Mouse (Mus musculus) small intestine, adult 2 months (tissue): ENCODE results near the gene Clba1. TPM values are rescaled to one million over a fixed set of nuclear protein-coding genes. Genes with fewer than 3 reads are reported as not detected.

Source experiments
- H3K27ac ChIP-seq: fragments of 200-500 bp; 2 replicates; pipeline ENCODE4 v1.5.1; 2012; ENCODE audit warnings: low read depth, low read length, control low read depth, inconsistent platforms; ENCODE audit not compliant: insufficient read depth
- H3K27me3 ChIP-seq: fragments of 200-500 bp; 2 replicates; pipeline ENCODE4 v1.6.1; 2012; ENCODE audit warnings: mild to moderate bottlenecking, moderate library complexity, low read length, inconsistent platforms; ENCODE audit not compliant: control insufficient read depth, insufficient read depth
- H3K36me3 ChIP-seq: fragments of 200-500 bp; 2 replicates; pipeline ENCODE4 v1.6.1; 2012; ENCODE audit warnings: mild to moderate bottlenecking, low read length, control low read depth, inconsistent platforms; ENCODE audit not compliant: control insufficient read depth, insufficient read depth
- H3K4me1 ChIP-seq: fragments of 200-500 bp; 2 replicates; pipeline ENCODE4 v1.6.1; 2012; ENCODE audit warnings: low read length, inconsistent platforms, mixed read lengths; ENCODE audit not compliant: control insufficient read depth, insufficient read depth, insufficient read length
- H3K4me3 ChIP-seq: fragments of 200-500 bp; 2 replicates; pipeline ENCODE4 v1.5.1; 2012; ENCODE audit warnings: low read depth, mild to moderate bottlenecking, control low read depth, inconsistent platforms, low read length, moderate library complexity
- CTCF ChIP-seq: fragments of 200-500 bp; IDR thresholded peaks from 2 replicates; pipeline ENCODE4 v1.5.1; 2012; ENCODE audit warnings: low read depth, mild to moderate bottlenecking, control low read depth, inconsistent platforms, low read length, moderate library complexity, mixed read lengths; ENCODE audit not compliant: insufficient replicate concordance, insufficient read length; ENCODE audit errors: extremely low read depth
- POLR2A ChIP-seq: fragments of 200-500 bp; IDR thresholded peaks from 2 replicates; pipeline ENCODE4 v1.6.1; 2012; ENCODE audit warnings: low read depth, mild to moderate bottlenecking, control low read depth, inconsistent platforms, low read length, moderate library complexity
- WGBS: fragments of 180-500 bp; shearing (Covaris S2); methylation state at CpG from one replicate; pipeline ENCODE4 v1.1.7; 2018; 5-methylcytosine and 5-hydroxymethylcytosine counted together
- polyA plus RNA-seq: library from polyadenylated mRNA; depleted of rRNA; stranded (reverse); fragments of >200 nt; gene quantifications from 2 replicates; pipeline ENCODE4 v1.2.3, GENCODE M21; 2012

Gene Clba1
- polyA plus RNA-seq, 1 experiment: 1.6 TPM

DNA sequence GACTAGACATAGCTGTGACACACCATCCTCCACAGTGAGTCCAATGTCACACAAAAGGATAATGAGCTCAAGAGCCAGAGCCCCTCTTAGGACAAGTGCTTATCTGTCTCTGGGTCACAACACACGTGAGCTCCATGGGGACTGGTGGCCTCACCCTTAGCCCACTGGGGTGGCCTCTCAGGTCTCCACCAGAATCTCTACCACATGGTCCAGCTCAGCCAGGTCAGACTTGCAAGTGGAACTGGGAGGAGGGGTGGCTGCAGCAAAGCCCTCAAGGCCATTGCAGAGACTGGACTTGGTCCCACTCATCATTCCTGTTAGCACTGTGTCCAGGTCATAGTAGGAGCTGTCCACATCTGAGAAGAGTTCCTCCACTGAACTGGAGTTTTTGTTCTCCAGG lies 12.5 kb downstream of the Clba1 start:
- Histone ChIP-seq H3K4me1 (peaks cover 7% of the 10 kb centered on the region), H3K27me3 (no peaks in the 10 kb centered on the region), H3K36me3 (peaks cover 27% of the 10 kb centered on the region), H3K4me3 (no peak overlapping the region), H3K27ac (no peak overlapping the region)
- 64% methylated on average over 1 of the region's 1 CpGs for WGBS
- TF ChIP-seq POLR2A: no peak
- TF ChIP-seq CTCF: no peak

DNA sequence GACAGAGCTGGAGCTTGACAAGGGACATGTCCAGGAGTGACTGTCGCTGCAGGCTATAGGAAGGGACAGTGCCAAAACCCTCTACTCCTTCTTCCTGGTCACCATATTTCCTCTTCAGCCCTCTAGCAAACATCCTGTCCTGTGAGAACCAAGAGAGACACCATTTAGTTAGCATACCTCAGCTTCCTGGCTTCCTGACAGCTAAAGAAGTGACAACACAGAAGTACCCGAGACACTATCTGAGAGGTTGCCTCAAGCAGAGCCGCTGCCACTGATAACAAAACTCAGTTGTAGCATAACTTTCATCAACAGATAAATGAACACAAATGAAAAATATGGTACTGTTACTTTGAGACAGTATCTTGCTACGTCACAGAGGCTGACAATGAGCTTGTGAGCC lies 13.2 kb downstream of the Clba1 start:
- TF ChIP-seq POLR2A: no peak
- no peak for TF ChIP-seq CTCF
- no peaks in the 10 kb centered on the region for H3K27me3 ChIP-seq
- peaks cover 7% of the 10 kb centered on the region for H3K4me1 ChIP-seq
- H3K27ac ChIP-seq: no peak overlapping the region
- 65% methylated on average over 4 of the region's 4 CpGs for WGBS
- H3K36me3 ChIP-seq: peaks cover 27% of the 10 kb centered on the region
- H3K4me3 ChIP-seq: no peak overlapping the region

DNA sequence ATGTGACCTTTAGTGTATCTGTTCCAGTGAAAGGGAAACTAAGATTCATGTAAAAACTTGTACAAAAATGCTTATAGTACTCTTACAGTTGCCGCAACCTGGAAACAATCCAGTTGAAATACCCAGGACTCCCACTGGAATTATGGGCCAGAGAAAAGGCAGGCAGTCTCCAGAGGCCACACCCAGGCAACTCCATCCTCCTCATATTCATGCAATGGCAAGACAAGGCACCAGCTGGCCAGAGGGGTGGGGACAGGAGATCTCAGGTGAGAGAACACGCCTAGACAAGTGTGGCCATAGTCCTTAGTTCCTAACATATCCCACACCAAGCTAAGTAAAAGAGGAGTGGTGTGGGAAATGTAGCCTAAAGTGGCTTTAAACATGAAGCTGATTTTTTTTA lies 13.9 kb downstream of the Clba1 start:
- Histone ChIP-seq H3K4me3 (no peak overlapping the region), H3K27me3 (no peaks in the 10 kb centered on the region), H3K27ac (no peak overlapping the region), H3K4me1 (peaks cover 11% of the 10 kb centered on the region), H3K36me3 (peaks cover 29% of the 10 kb centered on the region)
- WGBS: 37% methylated on average over 2 of the region's 2 CpGs
- TF ChIP-seq CTCF (no peak), POLR2A (no peak)

DNA sequence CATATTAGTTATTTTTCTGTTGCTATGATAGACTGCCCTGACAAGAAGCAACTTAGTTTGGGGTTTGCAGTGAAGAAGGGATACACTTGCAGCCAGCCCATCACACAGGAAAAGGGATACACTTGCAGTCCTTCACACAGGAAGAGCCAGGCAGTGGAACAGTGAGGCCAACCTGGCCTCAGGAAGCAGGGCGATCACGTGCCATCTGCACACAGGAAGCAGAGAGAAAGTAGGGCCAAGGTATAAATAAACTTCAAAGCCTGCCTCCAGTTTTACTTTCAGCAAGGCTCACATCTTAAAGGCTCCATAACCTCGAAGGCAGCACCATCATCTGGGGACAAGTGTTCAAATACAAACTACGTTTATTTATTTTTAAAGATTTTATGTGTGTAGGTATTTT lies 14.5 kb downstream of the Clba1 start:
- TF ChIP-seq CTCF: no peak
- no peak for TF ChIP-seq POLR2A
- Histone ChIP-seq H3K4me3 (no peak overlapping the region), H3K36me3 (peaks cover 30% of the 10 kb centered on the region), H3K4me1 (peaks cover 13% of the 10 kb centered on the region), H3K27ac (peak overlapping the region; percentile 59), H3K27me3 (no peaks in the 10 kb centered on the region)
- 33% methylated on average over 4 of the region's 4 CpGs for WGBS

DNA sequence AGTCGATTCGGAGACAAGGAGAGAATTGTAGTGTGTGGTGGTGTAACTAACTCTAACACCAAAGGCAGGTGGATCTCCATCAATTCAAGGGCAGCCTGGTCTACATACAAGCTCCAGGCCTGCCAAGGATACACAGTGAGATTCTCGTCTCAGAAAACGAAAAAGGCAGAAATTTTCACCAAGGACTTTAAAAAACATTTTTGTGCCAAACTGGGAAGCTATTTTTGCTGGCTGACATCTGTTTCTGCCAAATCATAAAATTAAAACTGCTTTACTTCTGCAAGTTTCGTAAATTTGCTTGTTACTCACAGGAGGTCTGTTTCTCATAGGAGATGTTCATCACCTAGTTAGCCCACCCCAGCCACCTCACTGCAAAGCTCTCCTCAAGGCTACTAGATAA lies 17.2 kb downstream of the Clba1 start:
- Histone ChIP-seq H3K4me1 (peaks cover 13% of the 10 kb centered on the region), H3K27ac (no peak overlapping the region)
- 67% methylated on average over 5 of the region's 5 CpGs for WGBS

DNA sequence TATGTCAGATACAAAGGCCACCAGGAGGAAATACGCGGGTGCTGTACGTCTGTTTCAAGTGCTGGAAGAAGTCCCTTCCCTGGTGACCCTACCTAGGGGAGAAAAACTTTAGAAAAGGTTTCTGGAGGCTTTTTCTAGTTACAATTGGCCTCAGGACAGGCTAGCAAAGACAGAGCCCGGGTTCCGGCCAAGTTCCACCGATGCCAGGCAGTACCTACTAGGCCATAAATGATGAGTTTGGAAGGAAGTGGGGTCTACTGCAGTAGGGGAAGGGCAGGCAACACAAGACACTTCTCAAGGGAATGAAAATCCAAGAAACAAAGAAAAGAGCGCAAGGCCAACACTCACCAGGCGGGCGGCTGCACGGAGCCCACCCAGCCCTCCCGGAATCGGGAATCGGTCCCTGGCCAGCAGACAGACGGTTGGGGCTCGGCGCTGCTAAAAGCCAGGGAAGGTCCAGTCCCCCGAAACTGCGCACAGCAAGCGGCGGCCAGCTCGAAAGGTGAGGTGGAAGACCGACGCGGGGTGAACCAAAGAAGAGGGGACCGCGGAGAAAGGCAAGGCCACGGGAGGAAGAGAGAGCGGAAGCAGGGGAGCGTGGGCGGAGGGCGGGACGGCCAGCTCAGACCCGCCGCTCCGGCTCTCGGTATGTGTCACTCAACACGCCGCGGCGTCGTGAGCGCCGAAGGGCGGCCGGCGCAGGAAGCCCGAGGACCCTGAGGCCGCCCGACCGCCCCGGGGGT lies 19.9 kb downstream of the Clba1 start:
- TF ChIP-seq POLR2A (no peak; the same call in 1 of the 2 replicates), CTCF (no peak)
- under 1% methylated on average over 49 of the region's 51 CpGs for WGBS
- H3K4me1 ChIP-seq: peaks cover 8% of the 10 kb centered on the region; the same call in 1 of the 2 replicates

More for the DNA sequence above, 17.2 kb downstream of the Clba1 start:
- no peaks in the 10 kb centered on the region for H3K27me3 ChIP-seq
- peaks cover 19% of the 10 kb centered on the region for H3K36me3 ChIP-seq
- TF ChIP-seq POLR2A (no peak), CTCF (no peak)
- no peak overlapping the region for H3K4me3 ChIP-seq

DNA sequence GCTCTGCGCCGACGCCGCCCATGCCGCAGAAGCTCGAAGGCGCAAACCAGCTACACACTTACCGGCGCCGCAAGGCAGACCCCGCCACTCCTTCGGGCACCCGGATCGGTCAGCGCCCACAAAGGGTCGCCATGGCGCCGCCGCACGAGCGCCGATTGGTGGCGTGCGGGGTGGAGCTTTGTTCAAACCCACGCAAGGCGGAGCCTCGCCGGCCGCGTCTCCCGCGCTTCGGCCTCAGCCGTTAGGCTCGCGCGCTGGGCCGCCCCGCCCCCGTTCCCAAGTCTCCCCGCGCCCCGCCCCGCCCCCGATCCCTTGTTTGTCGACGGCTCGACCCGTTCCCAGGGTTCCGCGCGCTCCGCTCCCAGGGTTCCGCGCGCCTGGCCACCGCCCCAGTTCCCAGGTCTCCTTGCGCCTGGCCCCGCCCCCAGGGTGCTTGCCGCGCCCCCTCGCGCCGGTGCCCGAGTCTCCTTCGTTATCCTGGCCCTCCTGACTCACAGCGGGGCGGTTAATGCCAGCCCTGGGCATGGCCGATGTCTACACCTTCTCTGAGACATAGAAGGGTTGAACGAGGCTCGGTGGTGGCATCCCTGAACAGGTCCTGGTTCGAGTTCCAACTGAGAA lies 20.6 kb downstream of the Clba1 start, which contains the start of gene Cdca4:
Gene Cdca4 (minus strand): TSS at position 180 of the 621 bp plus-strand sequence.
- 1% methylated on average over 72 of the region's 72 CpGs for WGBS
- no peaks in the 10 kb centered on the region for H3K27me3 ChIP-seq
- no peak for TF ChIP-seq CTCF
- TF ChIP-seq POLR2A: peak; percentile 59; the same call in 1 of the 2 replicates
- peak within 1 kb of the TSS; percentile 79 for H3K27ac ChIP-seq
- H3K36me3 ChIP-seq: peaks cover 6% of the 10 kb centered on the region; the same call in 1 of the 2 replicates
- H3K4me1 ChIP-seq: peaks cover 5% of the 10 kb centered on the region; the same call in 1 of the 2 replicates
- H3K4me3 ChIP-seq: peak within 1 kb of the TSS; percentile 97

More for the DNA sequence above, 19.9 kb downstream of the Clba1 start:
- Histone ChIP-seq H3K27ac (peak overlapping the region; percentile 79), H3K4me3 (peak overlapping the region; percentile 97), H3K36me3 (peaks cover 7% of the 10 kb centered on the region; the same call in 1 of the 2 replicates), H3K27me3 (no peaks in the 10 kb centered on the region)
